Mouse (Mus musculus) right cerebral cortex, postnatal 25 days (tissue): Measurements from ENCODE around the gene Sema3c.

ENCODE experiments used
- DNase-seq: peaks from one replicate; pipeline ENCODE4 v3.0.0; 2022

Sema3c gene

GRCm38 (mm10) chr5:17648865-17649542, 74.9 kb downstream of the Sema3c start:
- no peak for DNase-seq

- no peak for DNase-seq
Measured at GRCm38 (mm10) chr5:17661223-17661622, 87.1 kb downstream of the Sema3c start.

- no peak for DNase-seq
Measured at GRCm38 (mm10) chr5:17671356-17671755, 97.3 kb downstream of the Sema3c start.

- no peak for DNase-seq
Measured at GRCm38 (mm10) chr5:17680862-17681261, 106.8 kb downstream of the Sema3c start.

GRCm38 (mm10) chr5:17689121-17689520, 115.0 kb downstream of the Sema3c start:
- DNase-seq: no peak

- no peak for DNase-seq
Measured at GRCm38 (mm10) chr5:17689604-17690003, 115.5 kb downstream of the Sema3c start.

GRCm38 (mm10) chr5:17695366-17695765, 121.3 kb downstream of the Sema3c start:
- no peak for DNase-seq

- no peak for DNase-seq
Measured at GRCm38 (mm10) chr5:17698905-17699304, 124.8 kb downstream of the Sema3c start.

GRCm38 (mm10) chr5:17704160-17704559, 130.1 kb downstream of the Sema3c start:
- DNase-seq: no peak

GRCm38 (mm10) chr5:17707086-17707485, 133.0 kb downstream of the Sema3c start:
- DNase-seq: no peak

- no peak for DNase-seq
Measured at GRCm38 (mm10) chr5:17712374-17712773, 138.3 kb downstream of the Sema3c start.

GRCm38 (mm10) chr5:17715206-17715605, 141.1 kb downstream of the Sema3c start:
- DNase-seq: no peak

GRCm38 (mm10) chr5:17720011-17720410, 145.9 kb downstream of the Sema3c start:
- DNase-seq: no peak

GRCm38 (mm10) chr5:17724031-17724430, 149.9 kb downstream of the Sema3c start:
- no peak for DNase-seq

GRCm38 (mm10) chr5:17728047-17728446, 154.0 kb downstream of the Sema3c start:
- DNase-seq: no peak

GRCm38 (mm10) chr5:17739805-17740204, 165.7 kb downstream of the Sema3c start:
- no peak for DNase-seq

GRCm38 (mm10) chr5:17746520-17746919, 172.4 kb downstream of the Sema3c start:
- DNase-seq: no peak

GRCm38 (mm10) chr5:17747143-17747542, 173.1 kb downstream of the Sema3c start:
- no peak for DNase-seq

GRCm38 (mm10) chr5:17748293-17748692, 174.2 kb downstream of the Sema3c start:
- no peak for DNase-seq

GRCm38 (mm10) chr5:17753471-17754005, 179.5 kb downstream of the Sema3c start:
- DNase-seq: no peak

- no peak for DNase-seq
Measured at GRCm38 (mm10) chr5:17766006-17766677, 192.1 kb downstream of the Sema3c start.

- no peak for DNase-seq
Measured at GRCm38 (mm10) chr5:17770328-17770727, 196.2 kb downstream of the Sema3c start.

GRCm38 (mm10) chr5:17776571-17776970, 202.5 kb downstream of the Sema3c start:
- DNase-seq: no peak
